Mouse (Mus musculus) hindbrain, embryonic 13.5 days (tissue): ENCODE data around the gene Mb. TPM values are rescaled to one million over a fixed set of nuclear protein-coding genes. Genes with fewer than 3 reads are reported as not detected.
"Not testable (repeated sequence)": the region's sequence is repeated elsewhere in the genome, so short reads cannot be mapped to it uniquely, and the experiment has no call there.

Experiments
- ATAC-seq: fragments of 200-750 bp; cut with Nextera tagmentation; 2 replicates; pipeline ENCODE4 v1.8.0; 2017; ENCODE audit warnings: moderate TSS enrichment; ENCODE audit not compliant: low FRiP score
- H3K27ac ChIP-seq: fragments of 300-500 bp; sonication (generic); 2 replicates; pipeline ENCODE4 v1.5.1; 2015; ENCODE audit warnings: inconsistent platforms, mild to moderate bottlenecking, moderate library complexity
- H3K27me3 ChIP-seq: fragments of 300-500 bp; sonication (generic); 2 replicates; pipeline ENCODE4 v1.6.1; 2015; ENCODE audit warnings: mild to moderate bottlenecking, inconsistent platforms
- H3K36me3 ChIP-seq: fragments of 300-500 bp; sonication (generic); 2 replicates; pipeline ENCODE4 v1.6.1; 2015; ENCODE audit warnings: mild to moderate bottlenecking, inconsistent platforms
- H3K4me1 ChIP-seq: fragments of 300-500 bp; sonication (generic); replicated peaks from 2 replicates; pipeline ENCODE4 v1.6.1; 2015; ENCODE audit warnings: inconsistent platforms
- H3K4me2 ChIP-seq: fragments of 300-500 bp; sonication (generic); 2 replicates; pipeline ENCODE4 v1.6.1; 2015; ENCODE audit warnings: inconsistent platforms, mild to moderate bottlenecking, moderate library complexity
- H3K4me3 ChIP-seq: fragments of 300-500 bp; sonication (generic); 2 replicates; pipeline ENCODE4 v1.5.1; 2015; ENCODE audit warnings: mild to moderate bottlenecking, inconsistent platforms
- H3K9ac ChIP-seq: fragments of 300-500 bp; sonication (generic); 2 replicates; pipeline ENCODE4 v1.6.1; 2015; ENCODE audit warnings: mild to moderate bottlenecking, inconsistent platforms
- H3K9me3 ChIP-seq: fragments of 300-500 bp; sonication (generic); 2 replicates; pipeline ENCODE4 v1.6.1; 2016; ENCODE audit warnings: inconsistent platforms
- WGBS: fragments of 180-500 bp; shearing (Covaris S2); methylation state at CpG from one replicate; pipeline ENCODE4 v1.1.7; 2015; 5-methylcytosine and 5-hydroxymethylcytosine counted together
- polyA plus RNA-seq: library from polyadenylated mRNA; unstranded; fragments of >200 nt; fragmentation: Nextera tagmentation; extraction: Ambion mirVana; gene quantifications from 2 replicates; pipeline ENCODE4 v1.2.1, GENCODE M21; 2015

The Mb gene
- polyA plus RNA-seq, 1 experiment from 2014 or later, result 0.44 TPM

DNA sequence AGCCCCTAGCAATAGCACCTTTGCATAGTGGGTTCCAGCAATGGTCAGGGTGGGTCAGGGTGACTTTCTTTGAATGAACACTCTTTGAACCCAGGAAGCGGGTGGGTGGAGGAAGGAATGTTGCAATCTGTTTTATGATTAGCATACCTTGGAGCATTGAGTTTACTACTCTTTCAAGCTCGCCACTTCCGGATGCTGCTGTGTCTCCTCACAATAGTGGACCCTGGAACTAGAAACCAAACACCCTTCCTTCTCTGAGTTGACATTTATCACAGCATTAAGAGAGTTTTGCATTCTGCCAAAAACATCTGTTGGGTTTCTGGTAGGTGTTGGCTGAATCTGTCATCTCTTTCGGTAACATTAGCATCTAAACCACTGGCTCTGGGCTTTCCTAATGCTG lies 8.9 kb upstream of the Mb start:
- not testable (repeated sequence) for ATAC-seq
- H3K4me1 ChIP-seq, result peaks cover 22% of the 10 kb centered on the region
- 98% methylated on average over 4 of the region's 4 CpGs for WGBS

DNA sequence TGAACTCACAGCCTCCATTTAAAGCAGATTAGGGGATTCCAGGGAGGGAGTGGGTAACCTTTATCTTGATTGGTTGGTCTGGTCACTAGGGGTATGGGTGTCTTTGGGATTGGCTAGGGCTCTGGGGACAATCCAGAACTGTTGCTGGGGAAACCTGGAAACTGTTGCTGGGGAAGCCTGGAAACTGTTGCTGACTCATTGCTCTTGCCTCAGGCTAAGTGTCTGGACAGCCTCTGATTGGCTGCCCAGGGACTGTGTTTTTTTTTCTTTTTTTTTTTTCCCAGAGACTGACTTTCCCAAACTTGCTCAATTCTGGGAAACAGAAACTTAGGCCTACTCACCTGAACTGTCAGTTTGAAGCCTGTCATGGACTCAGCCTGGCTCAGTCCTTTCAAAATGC lies 8.1 kb upstream of the Mb start:
- Histone ChIP-seq H3K27me3 (no peaks in the 10 kb centered on the region), H3K4me2 (no peak overlapping the region), H3K9me3 (no peaks in the 10 kb centered on the region), H3K9ac (no peak overlapping the region), H3K36me3 (no peaks in the 10 kb centered on the region), H3K27ac (no peak overlapping the region), H3K4me1 (peaks cover 22% of the 10 kb centered on the region), H3K4me3 (no peak overlapping the region)
- ATAC-seq, result no peak

More for the DNA sequence above, 8.9 kb upstream of the Mb start:
- not testable (repeated sequence) for H3K36me3 ChIP-seq, H3K27ac ChIP-seq, H3K9ac ChIP-seq, H3K4me3 ChIP-seq, H3K4me2 ChIP-seq, H3K9me3 ChIP-seq, H3K27me3 ChIP-seq

DNA sequence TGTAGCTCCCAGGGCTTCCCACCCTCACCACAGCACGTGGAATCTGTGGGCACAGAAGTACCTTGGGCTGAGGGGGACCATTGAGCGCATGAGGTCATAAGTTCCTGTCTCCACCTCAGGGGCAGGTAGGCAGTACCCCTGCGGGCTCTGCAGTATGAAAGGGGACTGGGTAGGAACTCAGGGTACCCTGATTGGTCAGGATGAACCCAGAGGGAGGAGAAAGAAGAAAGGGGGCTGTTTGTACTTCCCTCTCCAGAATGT lies 6.3 kb upstream of the Mb start:
- Histone ChIP-seq H3K4me1 (peaks cover 22% of the 10 kb centered on the region), H3K9me3 (no peaks in the 10 kb centered on the region), H3K27me3 (no peaks in the 10 kb centered on the region), H3K4me2 (no peak overlapping the region), H3K9ac (no peak overlapping the region), H3K36me3 (no peaks in the 10 kb centered on the region), H3K27ac (no peak overlapping the region), H3K4me3 (no peak overlapping the region)
- 57% methylated on average over 3 of the region's 3 CpGs for WGBS
- ATAC-seq, result no peak

DNA sequence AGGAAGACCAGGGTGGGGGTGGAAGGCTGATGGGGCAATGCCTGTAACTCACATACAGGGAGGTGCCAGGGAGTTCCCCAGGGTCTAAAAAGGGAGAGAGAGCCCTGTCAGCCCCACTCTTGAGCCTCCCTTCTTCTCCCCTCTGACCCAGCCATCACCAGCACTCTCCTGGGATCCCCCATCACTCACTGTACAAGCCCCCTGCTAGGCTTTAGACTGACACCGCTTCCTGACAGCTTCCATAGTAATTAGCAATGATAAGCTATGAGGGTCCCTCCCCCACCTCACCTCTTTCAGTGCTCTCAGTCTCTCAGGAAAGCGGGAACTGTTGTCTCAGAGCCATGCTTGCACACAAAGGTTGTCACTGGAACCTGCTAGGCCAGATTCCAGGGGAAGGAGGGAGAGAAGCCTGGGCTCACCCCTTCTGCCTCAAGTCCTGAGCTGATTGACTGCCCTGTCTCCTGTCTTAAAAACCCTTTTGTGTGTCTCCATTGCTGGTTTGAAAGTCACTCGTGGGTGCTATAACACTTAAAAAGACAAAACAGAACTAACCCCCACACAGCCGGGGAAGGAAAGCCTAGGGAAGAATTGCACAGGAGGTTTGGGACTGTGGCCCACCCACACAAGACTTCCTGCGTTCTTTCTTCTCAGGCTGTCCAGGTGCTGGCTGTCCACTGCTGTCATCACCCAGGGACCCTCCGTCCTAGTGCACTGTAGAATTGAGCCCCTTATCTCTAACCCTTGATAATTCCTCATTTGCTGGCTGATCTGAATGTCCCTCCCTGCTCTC lies 5.7 kb upstream of the Mb start:
- Histone ChIP-seq H3K27ac (0 out of 2 replicates have a peak overlapping the region, but pooled peaks have one; percentile 30), H3K4me1 (peaks cover 22% of the 10 kb centered on the region), H3K27me3 (no peaks in the 10 kb centered on the region), H3K9me3 (no peaks in the 10 kb centered on the region), H3K4me2 (no peak overlapping the region), H3K4me3 (no peak overlapping the region), H3K9ac (no peak overlapping the region; the same call in 1 of the 2 replicates), H3K36me3 (no peaks in the 10 kb centered on the region)
- 20% methylated on average over 6 of the region's 6 CpGs for WGBS
- ATAC-seq, result no peak

DNA sequence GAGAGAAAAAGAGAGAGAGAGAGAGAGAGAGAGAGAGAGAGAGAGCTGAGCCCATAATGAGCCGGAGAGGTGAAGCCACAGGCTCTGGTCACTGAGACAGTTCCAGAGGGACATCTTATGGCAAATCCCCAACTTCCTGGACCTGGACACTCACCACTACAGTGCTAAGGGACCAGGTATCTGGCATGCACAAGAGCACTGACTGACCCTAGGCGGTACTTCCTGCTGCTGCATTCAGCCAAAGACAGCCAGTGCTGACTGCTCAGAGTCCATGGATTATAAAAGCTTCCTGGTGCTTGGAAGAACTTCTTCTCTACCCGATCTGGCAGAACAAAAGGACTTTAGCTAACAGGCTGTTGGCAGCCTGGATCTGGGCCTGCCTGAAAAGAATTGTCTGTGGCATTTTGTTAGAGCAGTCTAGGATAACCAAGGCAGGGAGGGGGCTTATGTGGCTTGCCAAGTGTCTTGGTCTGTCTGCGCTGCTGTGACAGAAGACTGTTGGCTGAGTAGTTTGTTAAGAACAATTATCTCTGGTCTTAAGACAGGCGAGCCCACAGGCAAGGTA lies 4.2 kb upstream of the Mb start:
- Histone ChIP-seq H3K9me3 (no peaks in the 10 kb centered on the region), H3K4me2 (no peak overlapping the region), H3K4me1 (peaks cover 22% of the 10 kb centered on the region), H3K36me3 (no peaks in the 10 kb centered on the region), H3K9ac (no peak overlapping the region), H3K27ac (no peak overlapping the region), H3K4me3 (no peak overlapping the region), H3K27me3 (no peaks in the 10 kb centered on the region)
- WGBS, result 59% methylated on average over 5 of the region's 5 CpGs
- ATAC-seq, result no peak

DNA sequence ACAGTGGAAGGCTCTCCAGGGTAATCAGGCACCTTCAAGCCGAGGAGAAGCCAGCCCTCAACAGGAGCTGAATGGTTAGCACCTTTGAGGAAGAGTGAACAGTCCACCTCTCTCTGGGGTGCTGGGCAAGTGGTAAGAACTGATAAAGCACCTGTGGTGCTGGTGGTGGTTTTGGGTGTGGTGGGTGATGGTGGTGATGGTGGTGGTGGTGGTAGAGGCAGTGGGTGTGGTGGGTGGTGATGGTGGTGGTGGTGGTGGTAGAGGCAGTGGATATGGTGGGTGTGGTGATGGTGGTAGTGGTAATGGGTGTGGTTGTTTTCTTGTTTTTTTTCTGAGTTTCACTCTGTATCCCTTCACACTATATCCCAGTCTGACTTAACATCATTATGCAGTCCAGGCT lies 2.6 kb upstream of the Mb start:
- Histone ChIP-seq H3K4me2 (no peak overlapping the region), H3K36me3 (no peaks in the 10 kb centered on the region), H3K27ac (no peak overlapping the region), H3K4me3 (no peak overlapping the region), H3K9ac (no peak overlapping the region), H3K27me3 (no peaks in the 10 kb centered on the region), H3K9me3 (no peaks in the 10 kb centered on the region), H3K4me1 (peaks cover 22% of the 10 kb centered on the region)
- ATAC-seq, result no peak
- 88% methylated on average over 1 of the region's 1 CpGs for WGBS

DNA sequence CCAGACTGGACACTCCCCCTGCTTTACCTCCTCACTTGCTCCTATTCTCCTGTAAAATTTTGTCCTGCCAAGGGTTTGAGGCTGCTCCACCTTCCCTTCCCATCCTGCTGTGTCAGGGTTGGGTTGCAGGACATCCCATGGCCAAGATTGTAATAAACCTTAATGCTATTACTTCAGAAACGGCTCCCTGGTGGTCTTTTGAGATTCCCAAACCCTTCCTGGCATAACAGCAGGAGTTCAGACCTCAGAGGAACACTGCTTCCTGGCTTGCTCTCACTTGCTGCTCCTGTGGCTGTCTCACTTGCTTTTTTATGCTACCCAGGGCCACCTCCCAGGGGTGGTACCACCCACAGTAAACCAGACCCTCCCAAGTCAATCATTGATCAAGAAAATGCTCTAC lies 1.7 kb upstream of the Mb start:
- ATAC-seq, result no peak
- no peak overlapping the region for H3K9ac ChIP-seq
- no peaks in the 10 kb centered on the region for H3K36me3 ChIP-seq
- H3K27me3 ChIP-seq, result no peaks in the 10 kb centered on the region
- H3K4me2 ChIP-seq, result no peak overlapping the region
- H3K27ac ChIP-seq, result no peak overlapping the region
- peaks cover 22% of the 10 kb centered on the region for H3K4me1 ChIP-seq
- WGBS, result 30% methylated on average over 1 of the region's 1 CpGs
- no peak overlapping the region for H3K4me3 ChIP-seq
- no peaks in the 10 kb centered on the region for H3K9me3 ChIP-seq

DNA sequence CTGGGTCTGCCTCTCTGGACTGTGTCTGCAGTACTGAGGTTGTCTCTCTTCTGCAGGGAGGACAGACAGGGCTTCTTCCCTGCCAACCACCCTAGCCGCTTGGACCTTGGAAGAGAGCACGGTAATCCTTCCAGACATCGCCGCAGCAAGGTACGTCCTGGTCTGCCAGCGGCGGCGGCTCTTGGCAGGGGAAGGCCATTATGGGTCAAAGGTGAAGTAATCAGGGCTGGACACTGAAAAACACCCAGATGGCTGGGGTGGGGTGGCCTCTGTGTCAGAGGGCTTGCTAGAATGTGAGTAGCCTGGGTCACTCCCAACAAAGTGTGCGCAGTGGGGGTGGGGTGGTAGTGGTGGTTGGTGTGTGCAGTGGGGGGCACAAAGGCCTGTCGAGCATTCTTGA lies 4.9 kb downstream of the Mb start:
- no peaks in the 10 kb centered on the region for H3K9me3 ChIP-seq
- H3K9ac ChIP-seq, result no peak overlapping the region
- no peak overlapping the region for H3K4me2 ChIP-seq
- no peaks in the 10 kb centered on the region for H3K36me3 ChIP-seq
- no peak overlapping the region for H3K4me3 ChIP-seq
- no peak overlapping the region for H3K27ac ChIP-seq
- ATAC-seq, result no peak
- 89% methylated on average over 10 of the region's 10 CpGs for WGBS
- H3K4me1 ChIP-seq, result peaks cover 2% of the 10 kb centered on the region; the same call in 1 of the 2 replicates
- H3K27me3 ChIP-seq, result no peaks in the 10 kb centered on the region

DNA sequence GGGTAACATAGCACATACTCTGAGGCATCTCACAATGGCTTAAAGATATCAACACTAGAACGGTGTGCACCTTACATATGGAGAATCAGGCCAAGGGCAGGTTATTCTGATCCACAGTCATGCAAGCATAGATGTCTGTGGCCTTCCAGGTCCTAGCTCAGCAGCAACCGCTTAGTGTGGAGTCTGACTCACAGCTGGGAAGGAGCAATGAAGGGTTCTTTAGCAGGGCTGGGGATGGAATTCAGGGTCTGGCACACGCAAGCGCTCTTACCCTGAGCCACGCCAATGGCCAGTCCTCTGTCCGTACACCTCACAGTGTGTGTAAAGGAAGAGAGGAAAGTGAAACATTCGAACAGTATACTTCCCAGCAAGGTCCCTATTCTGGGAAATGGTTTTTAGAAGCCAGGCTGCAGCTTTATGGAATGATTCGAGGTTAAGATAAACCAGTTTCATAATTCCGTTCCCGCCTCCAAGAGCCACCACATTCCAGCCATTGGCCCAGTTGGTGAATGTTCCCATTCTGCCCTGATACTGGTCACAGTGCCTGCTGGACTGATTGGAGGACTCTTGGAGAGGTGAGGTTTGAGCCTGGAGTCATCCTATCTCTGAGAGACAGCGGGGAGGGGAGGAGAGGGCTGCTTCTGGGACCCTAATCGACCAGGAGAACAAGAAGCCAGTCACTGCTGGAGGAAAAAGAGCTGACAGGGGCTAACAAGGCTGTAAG lies 5.7 kb downstream of the Mb start, which contains the start of gene Apol6:
Gene Apol6, plus strand, starts transcription at position 133 of the 724 bp plus-strand sequence.
- Histone ChIP-seq H3K27ac (no peak within 1 kb of the TSS), H3K9ac (no peak within 1 kb of the TSS), H3K27me3 (no peaks in the 10 kb centered on the region), H3K9me3 (no peaks in the 10 kb centered on the region), H3K4me2 (no peak within 1 kb of the TSS), H3K4me3 (no peak within 1 kb of the TSS), H3K36me3 (no peaks in the 10 kb centered on the region), H3K4me1 (peaks cover 7% of the 10 kb centered on the region; the same call in 1 of the 2 replicates)
- 88% methylated on average over 12 of the region's 12 CpGs for WGBS
- ATAC-seq, result no peak

DNA sequence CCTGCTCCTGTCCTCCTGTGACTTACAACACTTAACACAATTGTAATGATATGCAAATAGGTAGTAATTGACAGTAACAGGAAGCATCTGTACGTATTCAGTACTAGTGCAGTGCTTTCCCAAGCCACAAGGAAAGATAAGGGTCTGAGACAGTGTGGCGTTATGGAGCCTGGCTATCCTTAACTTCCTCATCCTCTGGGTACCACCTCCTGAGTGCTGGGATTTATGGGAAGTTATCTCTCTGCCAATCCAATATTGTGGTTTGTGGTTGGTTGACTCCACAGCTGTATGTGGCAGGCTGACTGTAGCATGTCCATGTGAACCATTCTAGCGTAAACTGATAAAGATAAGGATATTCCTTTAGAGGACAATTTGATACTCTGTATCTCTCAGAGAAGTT lies 9.7 kb downstream of the Mb start:
- Histone ChIP-seq H3K36me3 (no peaks in the 10 kb centered on the region), H3K9ac (no peak overlapping the region), H3K27me3 (no peaks in the 10 kb centered on the region), H3K27ac (no peak overlapping the region), H3K4me2 (no peak overlapping the region), H3K4me1 (peaks cover 29% of the 10 kb centered on the region), H3K9me3 (no peaks in the 10 kb centered on the region), H3K4me3 (no peak overlapping the region)
- no peak for ATAC-seq
- 71% methylated on average over 3 of the region's 3 CpGs for WGBS

DNA sequence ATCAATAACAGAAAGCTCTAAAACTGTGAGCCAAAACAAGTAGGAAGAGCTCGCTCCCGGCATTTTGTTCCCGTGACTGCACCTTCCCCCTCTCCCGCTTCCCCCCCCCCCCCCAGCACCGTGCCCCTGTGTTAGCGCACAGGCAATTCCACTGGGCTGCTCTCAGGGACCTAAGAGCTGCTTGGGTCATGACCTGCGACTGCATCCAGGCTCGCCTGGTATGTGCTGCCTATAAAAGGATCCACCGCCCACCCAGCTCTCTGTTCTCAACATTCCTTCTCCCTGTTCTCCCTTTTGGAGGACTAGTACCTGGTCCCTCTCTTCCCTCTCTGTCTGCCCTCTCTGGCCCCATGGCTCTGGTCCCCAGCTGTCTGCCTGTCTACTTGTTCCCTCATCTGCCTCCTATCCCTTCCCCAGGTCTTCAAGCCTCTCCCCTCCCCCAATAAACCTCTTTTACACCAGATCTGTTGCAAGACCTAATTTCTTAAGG lies 11.2 kb downstream of the Mb start:
- no peak for ATAC-seq
- H3K4me3 ChIP-seq, result no peak overlapping the region
- 77% methylated on average over 9 of the region's 9 CpGs for WGBS

DNA sequence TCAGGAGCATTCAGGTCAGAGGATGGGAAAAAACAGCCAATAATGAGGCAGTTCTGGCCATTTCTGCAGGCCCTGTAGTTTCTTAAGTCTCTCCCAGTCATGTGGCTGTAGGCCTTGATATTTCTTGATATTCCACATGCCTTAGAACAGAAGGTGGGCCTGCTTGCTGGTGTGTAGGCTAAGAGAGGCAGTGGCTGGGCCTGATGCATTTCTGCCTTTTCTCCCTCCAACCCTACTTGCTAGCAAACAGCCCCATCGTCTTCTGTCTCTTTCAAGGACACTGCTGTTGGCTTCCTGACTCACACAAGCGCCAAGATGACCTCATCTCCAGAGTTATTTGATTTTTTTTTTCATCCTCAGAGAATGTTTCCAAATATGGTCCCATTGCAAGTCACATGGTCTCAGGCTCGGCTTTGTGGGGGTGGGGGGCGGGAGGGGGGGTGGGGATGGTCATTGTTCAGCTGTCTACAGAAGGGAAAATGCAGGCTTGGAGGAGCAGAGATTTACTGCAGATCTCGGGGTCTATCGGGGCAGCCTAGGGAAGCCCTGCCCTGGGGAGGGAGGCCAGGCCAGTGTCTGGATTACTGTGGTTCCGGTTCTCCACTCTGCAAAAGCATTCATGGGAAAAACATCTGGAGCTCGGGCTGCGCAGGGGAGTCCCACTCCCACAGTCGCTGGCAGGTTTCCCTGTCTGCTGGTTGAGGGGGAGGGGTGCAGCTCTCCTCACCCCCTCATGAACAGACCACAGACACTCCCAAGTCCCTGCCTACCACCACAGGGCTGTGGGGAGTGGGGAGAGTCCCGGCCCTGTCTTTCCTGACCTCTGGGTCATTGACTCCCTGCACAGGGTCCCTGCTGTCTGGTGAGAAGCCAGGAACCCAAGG lies 12.9 kb downstream of the Mb start:
- no peaks in the 10 kb centered on the region for H3K36me3 ChIP-seq
- H3K9me3 ChIP-seq, result no peaks in the 10 kb centered on the region
- ATAC-seq, result no peak
- H3K4me3 ChIP-seq, result no peak overlapping the region
- 39% methylated on average over 11 of the region's 11 CpGs for WGBS
- peaks cover 29% of the 10 kb centered on the region for H3K4me1 ChIP-seq
- H3K27ac ChIP-seq, result peak overlapping the region; percentile 81
- H3K4me2 ChIP-seq, result no peak overlapping the region
- H3K27me3 ChIP-seq, result no peaks in the 10 kb centered on the region
- H3K9ac ChIP-seq, result peak overlapping the region; percentile 53; the same call in 1 of the 2 replicates

More for the DNA sequence above, 11.2 kb downstream of the Mb start:
- peaks cover 29% of the 10 kb centered on the region for H3K4me1 ChIP-seq
- H3K27ac ChIP-seq, result no peak overlapping the region
- no peaks in the 10 kb centered on the region for H3K9me3 ChIP-seq
- no peak overlapping the region for H3K4me2 ChIP-seq
- H3K9ac ChIP-seq, result no peak overlapping the region
- H3K36me3 ChIP-seq, result no peaks in the 10 kb centered on the region
- no peaks in the 10 kb centered on the region for H3K27me3 ChIP-seq
